Mouse (Mus musculus): ENCODE data around the gene Gramd1c.
A peak's percentile ranks its signal among the peaks of the same experiment; 100 is the strongest.

The Gramd1c gene

DNA sequence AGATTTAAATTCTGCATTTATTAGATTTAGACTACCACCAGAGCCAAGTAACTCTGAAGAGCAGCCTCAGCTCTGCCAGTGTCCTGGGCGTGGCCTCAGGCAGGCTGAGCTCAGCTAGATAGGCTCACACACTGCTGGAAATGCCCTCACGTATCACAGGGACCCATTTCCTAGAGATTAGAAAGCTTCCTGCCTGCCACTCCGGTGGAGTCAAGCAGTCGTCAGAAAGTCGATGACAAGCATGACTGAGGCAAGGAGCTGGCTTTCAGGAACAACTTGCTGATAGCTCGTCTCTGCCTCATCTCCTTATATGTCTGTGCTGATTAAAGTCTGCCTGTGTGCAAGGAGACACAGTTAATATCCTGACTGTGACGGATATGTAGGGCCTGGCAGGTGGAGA lies 44.8 kb downstream of the Gramd1c start:
- peak; percentile 17 for DNase-seq

DNA sequence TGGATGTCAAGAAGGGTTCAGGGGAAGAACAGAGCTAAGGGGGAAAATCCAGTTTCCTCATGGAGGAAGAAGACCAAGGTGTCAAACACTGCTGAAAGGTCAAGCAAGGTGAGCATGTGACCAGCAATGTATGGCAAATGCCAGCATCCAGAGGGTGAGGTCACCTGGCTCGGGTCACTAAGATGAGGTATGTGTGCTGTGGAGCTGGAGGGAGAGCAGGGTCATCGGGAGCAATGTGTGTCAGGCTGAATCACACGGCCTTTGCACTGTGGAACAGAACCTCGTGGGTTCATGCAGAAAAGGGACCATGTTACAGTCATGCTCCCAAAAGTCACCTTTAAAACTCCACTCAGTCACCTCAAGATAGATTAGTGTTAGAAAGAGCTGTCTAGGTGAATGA lies 45.4 kb downstream of the Gramd1c start:
- no peak for DNase-seq

DNA sequence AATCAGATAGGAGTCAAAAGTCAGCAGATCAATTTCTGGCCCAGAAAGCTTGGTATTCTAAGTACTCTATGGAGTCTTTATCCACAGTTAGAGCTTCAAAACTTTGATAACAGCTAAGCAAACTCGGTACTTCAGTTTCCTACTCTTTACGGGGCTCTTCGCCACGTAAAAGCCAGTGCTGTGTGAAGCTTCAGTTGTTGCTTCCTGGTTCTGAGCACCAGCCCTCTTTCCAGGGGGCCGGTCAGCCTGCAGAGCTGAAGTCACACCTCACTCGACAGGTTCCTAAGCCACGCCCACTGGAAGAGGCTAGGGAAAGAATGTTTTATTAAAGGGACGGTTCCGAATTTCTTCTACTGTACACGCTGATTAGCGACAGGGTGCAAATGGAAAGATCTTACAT lies 47.0 kb downstream of the Gramd1c start:
- DNase-seq, result peak; percentile 90

DNA sequence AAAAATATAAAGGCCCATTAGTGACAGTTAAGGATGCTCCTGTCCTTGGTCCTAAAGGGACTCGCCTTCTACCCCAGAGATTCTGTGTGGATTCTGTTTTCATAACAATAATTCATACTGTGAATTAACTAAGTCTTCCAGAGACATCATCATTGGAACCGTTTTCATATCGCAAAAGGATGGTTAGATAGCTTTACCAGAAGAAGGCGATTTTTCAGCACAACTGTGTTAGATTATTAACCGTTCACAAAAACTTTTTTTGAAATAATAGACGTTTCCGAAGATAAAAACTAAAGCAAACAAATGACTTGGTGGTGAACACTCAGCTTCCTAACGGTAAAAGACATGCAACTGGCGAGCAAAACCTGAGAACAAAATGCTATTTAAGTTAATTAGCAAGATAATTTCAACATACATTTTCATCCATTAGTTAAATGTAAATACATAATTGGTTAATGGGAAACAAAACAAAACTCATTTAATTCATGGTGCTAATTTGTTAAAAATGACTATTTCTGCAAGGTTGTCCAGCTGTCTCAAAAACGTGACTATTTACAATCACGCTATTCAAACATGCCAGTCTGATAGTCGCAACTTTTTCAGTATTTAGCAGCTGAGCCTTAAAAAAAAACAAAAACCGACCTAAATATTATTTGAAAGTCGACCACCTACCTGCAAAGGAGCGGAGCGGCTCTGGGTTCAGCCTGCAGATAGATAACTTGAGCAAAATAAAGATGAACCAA lies 47.6 kb downstream of the Gramd1c start:
- DNase-seq, result no peak

DNA sequence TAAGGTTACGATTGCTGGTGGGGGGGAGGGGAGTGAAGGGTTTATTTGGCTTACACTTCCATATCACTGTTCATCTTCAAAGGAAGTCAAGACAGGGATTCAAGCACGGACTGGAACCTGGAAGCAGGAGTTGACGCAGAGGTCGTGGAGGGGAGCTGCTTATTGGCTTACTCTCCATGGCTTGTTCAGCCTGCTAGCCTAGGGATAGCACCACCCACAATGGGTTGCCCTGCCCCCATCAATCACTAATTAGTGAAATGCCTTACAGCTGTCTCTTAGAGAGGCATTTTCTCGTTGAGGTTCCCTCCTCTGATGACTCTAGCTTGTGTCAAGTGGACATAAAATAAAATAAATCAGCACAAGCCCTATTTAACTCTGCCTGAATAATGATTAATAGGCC lies 52.1 kb downstream of the Gramd1c start:
- no peak for DNase-seq

DNA sequence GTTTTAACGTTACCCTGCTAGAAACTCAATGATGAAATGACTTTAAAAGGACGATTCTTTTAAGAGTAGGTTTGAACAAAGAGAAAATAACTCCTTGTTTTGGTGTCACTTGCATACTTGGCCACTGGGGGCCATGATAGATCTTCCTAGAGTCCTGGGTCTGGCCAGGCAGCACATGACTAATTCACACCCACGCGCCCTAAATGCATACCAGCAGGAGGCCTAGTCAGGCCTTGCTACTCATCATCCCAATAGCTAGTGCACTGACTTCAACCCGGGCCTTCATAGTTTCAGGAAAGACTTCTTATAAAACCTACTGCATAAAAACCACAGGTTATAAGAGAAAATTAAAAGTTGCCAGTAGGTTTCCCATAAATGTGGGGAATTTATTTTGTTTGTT lies 61.1 kb downstream of the Gramd1c start:
- no peak for DNase-seq

DNA sequence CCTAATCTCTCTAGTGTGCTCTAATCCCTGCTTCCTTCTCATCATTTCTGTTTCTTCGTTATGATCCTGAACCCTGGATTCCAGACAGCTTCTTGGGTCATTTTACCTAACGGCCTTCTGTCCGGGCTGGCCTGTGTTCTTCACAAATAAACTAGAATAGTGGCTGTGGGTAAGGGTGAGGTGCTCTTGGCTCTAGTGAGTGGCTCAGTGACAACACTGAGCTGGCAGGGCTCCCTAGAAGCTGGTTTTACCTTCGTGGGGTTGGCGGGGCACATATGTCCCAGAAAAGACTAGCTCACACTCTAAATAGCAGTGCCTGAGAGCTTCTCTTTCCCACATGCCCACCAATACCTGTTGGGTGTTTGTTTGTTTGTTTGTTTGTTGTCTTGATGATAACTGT lies 63.6 kb downstream of the Gramd1c start:
- DNase-seq, result no peak

DNA sequence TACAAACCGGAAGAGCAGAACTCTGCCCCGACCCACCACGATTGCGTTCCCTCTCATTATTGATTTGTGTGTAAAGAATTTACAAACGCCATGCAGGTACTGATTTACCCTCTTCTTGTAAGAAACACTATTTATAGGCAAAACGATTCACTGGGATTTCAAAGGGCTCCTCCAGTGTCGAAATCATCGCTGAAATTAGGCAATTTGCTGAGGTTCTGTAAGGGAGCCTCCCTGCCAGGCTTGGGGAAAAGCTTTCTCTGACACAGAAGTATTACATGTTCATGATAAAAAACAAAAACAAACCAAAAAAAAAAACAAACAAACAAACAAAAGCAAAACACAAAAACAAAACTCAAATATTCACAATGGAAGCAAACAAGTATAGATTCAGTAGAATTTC lies 64.0 kb downstream of the Gramd1c start:
- DNase-seq, result peak; percentile 13

DNA sequence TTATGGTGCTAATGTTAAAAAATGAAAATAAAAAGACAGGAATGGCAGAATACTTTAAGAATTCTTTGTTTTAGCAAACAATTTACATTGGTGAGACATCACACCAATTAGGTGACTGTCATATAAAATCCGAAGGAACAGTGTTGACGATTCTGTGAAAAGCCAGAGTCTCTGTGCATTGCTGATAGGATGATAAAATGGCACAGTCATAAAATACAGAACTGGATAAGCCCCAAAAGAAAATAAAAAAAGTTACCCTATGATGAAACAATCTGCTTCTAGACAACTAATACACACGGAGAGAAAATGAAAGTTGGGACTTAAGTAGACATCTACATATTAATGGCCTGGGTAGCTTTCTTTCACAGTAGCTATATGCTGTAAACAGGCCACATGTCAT lies 68.5 kb downstream of the Gramd1c start:
- DNase-seq, result no peak

DNA sequence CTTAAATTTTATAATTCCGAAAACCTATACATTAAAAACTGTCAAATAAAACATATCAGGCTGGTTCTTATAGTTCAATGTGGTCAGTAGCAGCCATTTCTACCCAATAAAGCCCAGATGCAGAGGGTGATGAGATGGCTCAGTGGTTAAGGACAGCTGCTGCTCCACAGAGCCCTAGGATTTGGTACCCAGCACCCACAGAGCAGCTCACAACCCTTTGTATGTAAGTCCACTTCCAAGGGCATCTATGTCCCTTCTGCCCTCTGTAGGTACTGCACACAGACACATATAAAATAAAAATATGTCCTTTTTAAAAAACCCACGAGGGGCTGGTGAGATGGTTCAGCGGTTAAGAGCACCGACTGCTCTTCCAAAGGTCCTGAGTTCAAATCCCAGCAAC lies 76.8 kb downstream of the Gramd1c start:
- DNase-seq, result no peak

DNA sequence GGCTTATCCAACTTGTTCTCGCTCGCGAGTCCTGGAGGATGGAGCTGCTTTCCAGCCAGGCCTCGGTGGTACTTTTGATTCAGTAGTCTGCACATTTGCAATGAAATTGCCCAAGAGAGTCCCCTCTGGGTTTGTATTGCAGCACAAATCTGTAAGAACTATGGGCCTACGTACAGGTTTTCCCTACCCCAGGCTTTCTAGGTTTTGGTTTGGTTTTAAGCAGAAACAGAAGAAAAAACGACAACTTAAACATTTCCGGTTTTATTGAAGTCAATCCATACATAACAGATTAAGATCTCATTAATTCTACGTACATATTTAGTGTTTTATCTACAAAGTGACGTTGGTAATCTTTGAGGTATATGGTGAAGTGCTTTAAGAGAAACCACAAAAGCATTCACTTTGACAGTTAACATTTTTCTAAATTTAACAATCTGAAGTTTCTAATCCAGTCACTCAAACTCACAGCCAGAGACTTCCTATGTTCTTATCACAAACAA lies 83.0 kb downstream of the Gramd1c start:
- no peak for DNase-seq

DNA sequence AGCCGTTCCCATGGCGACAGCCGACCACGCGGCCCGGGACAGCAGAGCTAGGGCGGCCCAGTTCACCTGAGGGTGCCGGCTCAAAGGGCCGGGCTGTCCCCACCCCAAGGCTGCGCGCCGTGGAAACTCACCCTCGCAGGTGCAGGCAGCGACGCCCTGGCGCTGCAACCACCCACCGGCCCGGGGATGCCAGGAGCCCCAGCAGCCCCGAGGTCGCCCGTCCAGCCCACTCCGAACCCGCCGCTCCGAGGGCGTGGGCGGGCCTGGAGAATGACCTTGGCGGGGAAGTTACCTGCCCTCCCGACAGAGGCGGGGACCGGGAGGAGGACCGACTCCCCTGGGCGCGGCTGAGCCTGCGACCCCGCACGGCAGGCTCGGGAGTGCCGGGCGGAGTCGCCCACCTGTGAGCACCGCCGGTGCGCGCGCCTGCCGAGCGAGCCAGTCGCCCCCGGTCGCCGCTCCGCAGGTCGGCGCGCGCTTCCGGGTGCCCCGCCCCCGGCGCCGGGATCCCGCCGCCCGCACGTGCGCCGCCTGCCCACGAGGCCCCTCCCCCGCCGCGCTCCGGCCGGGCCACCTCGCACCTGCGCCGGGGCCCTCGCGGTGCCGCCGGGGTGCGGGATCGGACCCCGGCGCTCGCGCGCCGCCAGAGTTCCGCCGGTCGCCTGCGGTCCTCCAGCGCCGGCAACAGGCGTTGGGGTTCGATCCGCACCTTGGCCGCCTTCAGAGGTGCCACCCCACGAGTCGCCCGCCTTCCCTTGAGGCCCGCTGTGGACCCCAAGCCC lies 83.6 kb downstream of the Gramd1c start, which contains the start of gene Zdhhc23:
Gene Zdhhc23 (minus strand): TSS at position 464 of the 782 bp plus-strand sequence.
- peak; percentile 48 for DNase-seq

DNA sequence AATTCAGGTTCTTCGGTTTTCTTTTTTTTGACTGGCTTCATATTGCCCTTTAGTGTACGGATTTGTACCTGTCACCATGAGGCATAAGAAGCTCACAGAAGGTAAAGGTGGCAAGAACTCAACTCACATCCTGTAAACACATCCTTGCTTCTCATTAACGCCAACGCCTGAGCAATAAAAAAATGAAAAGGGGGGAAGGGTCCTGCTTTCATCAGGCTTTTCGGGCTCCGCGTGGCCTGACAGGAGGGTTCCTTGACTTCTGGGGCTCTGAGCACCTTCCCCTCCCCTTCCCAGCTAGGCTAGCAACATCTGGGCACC lies 84.2 kb downstream of the Gramd1c start:
- no peak for DNase-seq

DNA sequence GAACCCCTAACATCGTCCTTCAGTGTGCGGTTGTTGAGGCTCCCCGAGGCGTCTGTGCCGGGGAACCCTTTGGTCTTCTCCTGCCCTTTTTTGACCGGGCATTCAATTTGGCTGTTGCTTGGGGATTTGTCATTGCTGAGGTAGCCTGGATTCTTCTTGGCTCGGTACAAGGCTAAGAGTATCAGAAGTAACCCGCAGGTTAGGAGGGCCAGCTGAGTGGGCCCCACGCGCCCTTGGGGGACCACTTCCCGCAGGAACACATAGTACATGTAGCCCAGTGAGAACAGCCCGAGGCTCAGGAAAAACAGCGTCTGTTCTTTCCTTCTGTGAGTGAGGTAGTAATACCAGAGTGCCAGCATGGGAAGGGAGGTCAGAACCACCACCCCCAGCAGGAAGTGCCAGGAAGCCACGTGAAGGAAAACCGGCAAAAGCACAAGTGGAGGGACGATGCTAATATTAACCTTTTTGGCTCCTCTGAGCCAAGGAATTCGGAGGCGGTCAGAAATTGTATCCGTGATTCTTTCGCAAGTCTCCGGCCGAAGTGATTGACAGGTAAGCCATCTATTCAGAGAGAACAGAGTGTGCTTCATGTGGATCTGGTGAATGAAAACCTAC lies 89.4 kb downstream of the Gramd1c start:
- no peak for DNase-seq

DNA sequence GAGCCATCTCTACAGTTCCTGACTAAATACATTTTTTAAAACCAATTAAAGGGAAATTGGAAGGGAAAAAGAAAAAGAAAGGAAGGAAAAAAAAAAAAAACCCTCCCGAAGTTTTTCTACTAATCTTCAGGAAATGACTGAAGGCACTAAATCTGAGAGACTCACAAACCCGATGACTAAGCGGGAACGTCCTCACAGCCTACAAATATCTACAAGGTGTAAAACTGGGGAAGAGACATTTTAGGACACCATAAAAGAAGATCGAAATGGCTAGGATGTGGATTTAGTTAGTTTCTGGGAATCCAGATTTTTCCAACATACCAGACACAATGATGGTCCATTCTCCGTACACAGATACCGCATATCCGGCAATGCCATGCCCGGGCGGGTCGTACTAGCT lies 90.0 kb downstream of the Gramd1c start:
- no peak for DNase-seq

DNA sequence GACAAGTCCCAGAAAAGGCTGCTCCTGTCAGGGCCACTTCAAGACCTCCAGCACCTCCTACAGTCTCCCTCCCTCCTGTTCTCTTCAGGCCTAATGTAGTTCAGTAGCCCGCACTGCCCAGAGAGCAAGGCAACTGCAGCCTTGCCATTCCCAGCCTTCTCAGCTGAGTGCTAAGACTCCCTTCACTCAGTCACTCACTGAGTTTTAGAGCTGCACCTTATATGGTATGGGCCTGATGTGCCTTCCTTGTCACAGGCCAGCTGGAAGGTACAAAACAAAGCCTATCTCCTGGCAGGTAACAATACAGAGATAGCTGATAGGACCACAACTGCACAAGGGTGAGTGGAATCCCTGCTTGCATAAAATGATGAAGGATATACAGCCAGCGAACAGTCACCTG lies 90.8 kb downstream of the Gramd1c start:
- DNase-seq, result no peak

DNA sequence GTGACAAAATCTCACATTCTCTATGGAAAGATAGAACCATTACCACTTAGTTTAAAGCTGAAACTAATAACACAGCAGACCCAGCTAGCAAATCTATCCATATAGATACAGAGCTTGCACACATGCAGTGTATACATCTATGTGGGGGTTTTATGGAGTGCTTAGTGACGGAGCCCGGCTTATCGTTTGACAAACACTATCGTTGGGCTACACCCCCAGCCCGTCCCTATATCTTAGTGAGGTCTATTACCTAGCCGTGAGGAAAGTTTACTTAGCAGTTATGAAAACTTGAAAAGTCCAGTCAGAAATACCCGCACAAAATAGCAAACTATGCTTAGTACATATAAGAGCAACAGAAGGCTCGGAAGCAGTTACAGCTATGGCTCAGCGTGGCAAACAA lies 91.4 kb downstream of the Gramd1c start:
- DNase-seq, result no peak

DNA sequence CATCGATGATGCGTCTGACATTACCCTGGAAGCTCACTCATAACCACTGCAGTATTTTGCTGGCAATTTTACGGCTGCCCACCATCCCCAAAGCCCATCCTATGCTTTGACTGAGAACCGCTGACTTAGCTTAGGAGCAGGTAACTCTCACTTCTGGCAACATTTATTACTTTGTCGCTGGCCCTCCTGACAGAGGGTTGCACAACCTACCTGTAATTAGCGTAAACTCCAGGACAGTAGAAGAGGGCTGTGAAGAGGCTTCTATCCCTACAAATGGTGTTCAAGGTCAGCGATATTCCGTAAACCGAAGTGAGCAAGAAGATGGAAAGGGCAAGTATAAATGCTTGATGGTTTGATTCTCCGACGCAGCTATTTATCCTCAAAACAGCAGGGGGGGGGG lies 92.0 kb downstream of the Gramd1c start:
- DNase-seq, result no peak

DNA sequence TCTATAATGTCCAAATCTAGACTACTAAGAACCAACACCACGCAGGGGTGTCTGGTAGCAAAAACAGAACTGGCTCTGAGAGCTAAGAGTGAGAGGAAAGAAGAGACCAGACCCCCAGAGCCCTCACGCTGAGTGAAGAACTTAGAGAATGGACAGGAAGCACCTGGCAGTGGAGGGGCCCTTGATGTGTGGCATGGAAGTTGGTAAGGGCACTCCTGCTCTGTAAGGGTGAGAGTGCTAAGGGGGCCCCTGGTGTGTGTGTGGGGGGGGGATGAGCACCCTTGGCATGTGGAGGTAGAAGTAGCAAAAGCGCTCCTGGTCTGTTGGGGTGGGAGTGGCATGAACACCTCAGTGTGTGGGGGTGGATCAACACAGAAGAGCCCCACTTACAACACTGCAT lies 92.7 kb downstream of the Gramd1c start:
- DNase-seq, result no peak

DNA sequence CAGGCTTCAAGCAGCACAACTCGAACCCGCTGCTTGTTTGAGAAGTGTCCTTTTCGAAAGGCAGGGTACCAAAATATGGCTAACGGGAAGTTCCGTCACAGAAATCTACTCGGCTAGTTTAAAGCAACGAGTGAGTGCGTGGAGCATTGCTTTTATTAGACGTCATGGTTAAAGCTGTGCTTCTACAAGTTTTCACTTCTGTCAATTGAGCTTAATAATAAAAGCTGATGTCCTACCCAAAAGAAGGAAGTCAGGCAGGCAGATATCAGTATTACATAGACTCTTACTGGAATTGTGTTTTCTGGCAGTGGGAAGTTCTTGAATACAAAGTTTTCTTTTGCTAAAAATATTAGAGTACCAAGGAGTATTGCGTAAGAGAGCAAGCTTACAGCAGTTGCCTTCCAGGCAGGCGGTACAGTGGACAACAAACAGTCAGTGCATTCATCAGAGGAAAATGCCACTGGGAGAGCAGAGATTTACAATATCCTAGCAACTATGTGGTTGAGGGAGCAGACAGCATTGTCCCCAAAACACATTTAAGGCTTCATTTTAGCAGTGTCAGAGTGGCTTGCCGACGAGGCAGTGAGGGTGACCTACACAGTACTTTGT lies 97.3 kb downstream of the Gramd1c start:
- DNase-seq, result peak; percentile 35

DNA sequence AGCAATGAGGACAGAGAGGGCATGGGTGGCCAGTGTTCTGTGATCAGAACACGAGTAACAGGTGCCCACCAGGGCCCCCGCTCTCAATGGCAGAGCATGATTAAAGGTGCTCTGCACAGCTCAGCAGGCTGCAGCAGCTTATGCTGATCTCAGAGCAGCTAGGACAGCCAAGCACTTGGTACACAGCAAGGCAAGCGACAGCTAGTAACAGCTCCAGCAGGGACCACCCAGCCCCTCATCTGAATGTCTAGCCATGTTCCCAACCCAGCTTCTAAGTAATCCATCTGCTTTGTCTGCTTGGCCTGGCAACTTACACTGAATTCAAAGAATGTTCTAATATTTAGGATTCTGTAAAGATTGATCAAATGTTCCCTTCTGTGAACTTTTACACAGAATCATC lies 99.4 kb downstream of the Gramd1c start:
- DNase-seq, result no peak

DNA sequence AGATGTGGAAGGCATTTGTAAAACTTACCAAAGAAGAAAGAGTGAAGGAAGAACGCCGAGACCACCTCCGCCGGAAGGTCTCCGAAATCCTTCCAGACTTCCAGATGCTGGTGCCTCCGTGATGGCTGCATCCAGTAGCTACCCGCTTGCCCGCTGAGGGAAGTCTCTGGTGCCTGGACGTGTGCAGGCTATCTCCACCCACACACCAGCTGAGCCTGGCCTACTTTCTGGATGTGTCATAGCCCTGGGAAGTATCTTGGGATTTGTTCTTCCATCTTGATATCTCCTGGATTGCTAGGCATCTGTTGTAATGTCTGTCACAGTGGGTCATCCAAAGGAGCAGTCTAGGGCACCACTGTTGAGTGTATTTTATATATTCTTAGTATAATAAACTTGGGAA lies 99.9 kb downstream of the Gramd1c start:
- DNase-seq, result no peak

DNA sequence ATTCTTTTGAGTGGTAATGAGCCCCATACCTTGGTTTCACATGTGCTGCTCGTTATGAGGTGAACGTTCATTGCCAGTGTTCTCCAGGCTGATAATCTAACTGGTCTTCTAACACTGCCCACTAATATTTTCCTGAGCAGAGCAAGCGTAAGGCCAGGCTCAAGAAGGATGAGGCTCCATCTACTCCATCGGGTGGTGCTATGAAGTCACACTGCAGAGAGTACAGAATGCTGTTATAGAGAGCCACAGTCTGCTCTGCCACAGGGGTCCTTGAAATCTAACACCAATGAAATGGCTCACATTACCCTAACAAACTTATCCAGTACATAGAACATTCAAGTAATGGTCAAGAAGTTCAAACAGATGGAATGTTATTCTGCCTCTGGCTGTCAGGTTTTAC lies 105.1 kb downstream of the Gramd1c start:
- no peak for DNase-seq

DNA sequence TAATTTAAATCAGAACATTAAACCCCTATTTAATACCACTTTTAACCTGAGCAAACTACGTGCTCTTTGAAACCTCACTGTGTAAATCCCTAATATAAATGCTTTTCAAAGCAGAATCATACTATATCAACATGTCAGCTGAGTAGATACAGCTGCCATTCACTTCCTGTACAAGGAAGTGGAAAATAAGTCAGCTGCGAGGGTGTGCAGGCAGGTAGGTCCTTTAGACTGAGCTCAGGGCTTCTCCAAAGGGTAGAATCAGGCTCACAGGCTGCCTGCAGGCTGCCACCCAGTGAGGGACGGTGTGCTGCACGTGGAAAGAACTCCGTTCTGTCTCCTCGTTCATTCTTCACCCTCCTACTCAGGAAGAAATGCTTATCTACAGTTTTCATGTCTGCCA lies 108.2 kb downstream of the Gramd1c start:
- DNase-seq, result no peak
